Mouse (Mus musculus) right cerebral cortex, postnatal 14 days (tissue): ENCODE data around the gene Myl6.
A peak's percentile ranks its signal among the peaks of the same experiment; 100 is the strongest.
"Not testable (repeated sequence)": the region's sequence is repeated elsewhere in the genome, so short reads cannot be mapped to it uniquely, and the experiment has no call there.

Experiments used
- DNase-seq: peaks from one replicate; pipeline ENCODE4 v3.0.0; 2022

The Myl6 gene

GRCm38 (mm10) chr10:128509203-128509602 lies 15.3 kb upstream of the Myl6 start:
- no peak for DNase-seq

- DNase-seq = no peak
Observed at GRCm38 (mm10) chr10:128508260-128508659, 14.3 kb upstream of the Myl6 start.

DNA sequence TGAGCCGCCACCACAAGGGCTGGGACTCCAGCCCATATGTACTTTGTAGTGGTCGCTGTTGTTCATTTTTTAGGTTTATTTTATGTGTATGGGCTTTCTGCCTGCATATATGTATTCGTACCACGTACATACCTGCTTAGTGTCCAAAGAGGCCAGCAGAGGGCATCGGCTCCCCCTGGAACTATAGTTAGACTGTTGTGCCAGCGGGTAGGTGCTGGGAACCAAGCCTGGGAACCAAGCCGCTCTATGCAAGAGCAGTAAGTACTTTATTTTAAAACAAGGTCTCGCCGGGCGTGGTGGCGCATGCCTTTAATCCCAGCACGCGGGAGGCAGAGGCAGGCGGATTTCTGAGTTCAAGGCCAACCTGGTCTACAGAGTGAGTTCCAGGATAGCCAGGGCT lies 12.0 kb upstream of the Myl6 start:
- no peak for DNase-seq

DNA sequence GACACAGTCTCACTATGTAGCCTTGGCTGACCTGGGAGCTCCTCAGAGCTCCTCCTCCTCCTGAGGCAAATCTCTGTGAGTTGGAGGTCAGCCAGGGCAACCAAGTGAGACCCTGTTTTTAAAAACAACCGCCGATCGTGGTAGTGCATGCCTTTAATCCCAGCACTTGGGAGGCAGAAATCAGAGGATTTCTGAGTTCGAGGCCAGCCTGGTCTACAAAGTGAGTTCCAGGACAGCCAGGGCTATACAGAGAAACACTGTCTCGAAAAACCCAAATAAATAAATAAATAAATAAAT lies 11.4 kb upstream of the Myl6 start:
- not testable (repeated sequence) for DNase-seq

GRCm38 (mm10) chr10:128504641-128505370 lies 10.9 kb upstream of the Myl6 start:
- DNase-seq = no peak

GRCm38 (mm10) chr10:128504012-128504411 lies 10.1 kb upstream of the Myl6 start:
- DNase-seq = no peak

GRCm38 (mm10) chr10:128503532-128503931 lies 9.6 kb upstream of the Myl6 start:
- no peak for DNase-seq

- DNase-seq = no peak
Observed at GRCm38 (mm10) chr10:128502341-128502740, 8.4 kb upstream of the Myl6 start.

DNA sequence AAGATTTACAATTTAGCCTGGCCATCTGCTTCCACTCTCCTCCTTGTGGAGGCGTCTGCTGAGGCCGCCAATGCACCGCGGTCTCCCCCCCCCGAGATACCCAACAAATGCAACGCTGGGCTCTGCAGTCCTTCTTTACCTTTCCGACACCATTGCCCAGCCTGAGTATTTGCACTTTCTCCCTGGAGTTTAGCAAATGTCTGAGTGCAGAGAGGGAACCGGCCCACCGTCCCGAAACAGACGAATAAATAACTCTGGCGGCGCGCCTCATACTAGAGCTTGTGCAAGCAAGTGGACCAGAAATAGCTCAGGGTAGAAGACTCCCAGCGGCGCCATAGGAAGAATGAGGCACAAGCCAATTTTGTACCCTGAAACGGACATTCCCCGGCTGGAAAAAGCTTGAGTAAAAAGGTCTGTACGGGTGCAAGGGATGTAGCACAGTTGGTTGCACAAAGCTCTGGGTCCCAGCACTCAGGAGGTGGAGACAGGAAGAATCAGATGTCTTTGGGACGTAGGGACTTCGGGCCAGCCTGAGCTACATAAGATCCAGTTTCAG lies 5.2 kb upstream of the Myl6 start:
- DNase-seq = peak; percentile 58

DNA sequence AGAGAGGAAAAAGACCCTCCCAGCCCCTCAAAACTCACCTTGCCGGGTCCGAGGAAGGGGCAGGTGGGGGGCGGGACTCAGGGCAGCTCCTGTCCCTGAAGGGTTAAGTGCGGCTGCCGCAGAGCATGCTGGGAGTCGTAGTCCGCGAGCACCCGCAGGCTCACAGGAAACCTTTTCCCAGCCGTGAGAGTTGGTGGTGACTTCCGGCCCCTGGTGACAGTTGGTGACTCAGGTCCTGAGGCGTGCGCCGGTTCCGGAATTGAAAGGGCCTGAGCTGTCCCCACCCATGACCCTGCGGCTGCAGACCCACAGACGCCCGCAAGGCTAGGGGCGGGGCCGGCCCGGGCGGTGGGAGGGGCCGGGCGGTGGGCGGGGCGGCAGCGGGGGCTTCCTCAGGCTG lies 4.6 kb upstream of the Myl6 start, which contains the start of gene Myl6b:
Gene Myl6b, minus strand, starts transcription at position 96 of the 400 bp plus-strand sequence.
- DNase-seq = peak; percentile 95

DNA sequence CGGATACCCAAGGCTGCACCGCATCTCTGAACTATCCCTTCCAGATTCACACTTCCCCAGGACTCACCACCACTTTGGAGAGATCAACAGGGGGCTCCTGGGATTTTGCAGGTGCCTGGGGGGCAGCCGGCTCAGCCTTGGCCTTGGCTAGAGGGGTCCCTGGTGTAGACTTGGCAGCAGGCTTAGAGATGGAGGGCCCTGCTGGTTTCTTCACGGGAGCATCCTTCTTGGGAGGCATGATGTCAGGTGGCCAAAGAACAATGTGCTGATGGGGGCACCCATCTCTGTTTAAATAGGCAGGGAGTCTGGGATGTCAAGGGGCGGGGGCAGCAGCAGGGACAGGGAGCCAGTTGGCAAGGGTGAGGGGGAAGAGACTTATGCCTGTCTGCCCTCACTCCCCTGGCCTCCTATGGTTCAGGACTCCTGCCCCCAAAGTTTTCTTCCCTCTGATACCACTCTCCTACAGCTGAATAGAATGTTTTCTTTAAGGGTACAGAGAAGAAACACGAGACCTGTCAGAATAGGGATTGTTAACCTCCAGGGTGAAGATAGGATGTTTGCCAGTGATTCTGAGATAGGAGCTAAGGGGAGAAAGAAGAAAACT lies 3.3 kb upstream of the Myl6 start:
- no peak for DNase-seq

GRCm38 (mm10) chr10:128496509-128497077 lies 2.6 kb upstream of the Myl6 start:
- no peak for DNase-seq

GRCm38 (mm10) chr10:128495903-128496302 lies 2.0 kb upstream of the Myl6 start:
- DNase-seq = no peak

DNA sequence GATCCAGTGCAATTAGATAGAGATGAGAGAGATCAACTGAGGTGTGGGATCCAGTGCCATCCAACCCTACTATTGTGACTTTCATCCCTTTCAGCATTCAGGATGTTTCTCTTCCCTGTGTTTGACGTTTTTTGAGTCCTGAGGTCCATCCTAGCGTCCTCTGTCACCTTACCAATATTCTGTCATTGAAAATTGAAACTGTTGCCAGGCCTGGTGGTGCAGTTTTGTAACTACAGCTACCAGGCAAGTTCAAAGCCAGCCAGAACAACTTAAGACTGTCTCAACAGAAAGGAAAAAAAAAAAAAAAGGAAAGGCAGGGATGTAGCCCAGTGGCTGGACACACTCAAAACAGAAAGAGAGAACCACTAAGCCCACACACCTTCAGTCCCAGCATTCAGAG lies 1.3 kb upstream of the Myl6 start:
- no peak for DNase-seq

DNA sequence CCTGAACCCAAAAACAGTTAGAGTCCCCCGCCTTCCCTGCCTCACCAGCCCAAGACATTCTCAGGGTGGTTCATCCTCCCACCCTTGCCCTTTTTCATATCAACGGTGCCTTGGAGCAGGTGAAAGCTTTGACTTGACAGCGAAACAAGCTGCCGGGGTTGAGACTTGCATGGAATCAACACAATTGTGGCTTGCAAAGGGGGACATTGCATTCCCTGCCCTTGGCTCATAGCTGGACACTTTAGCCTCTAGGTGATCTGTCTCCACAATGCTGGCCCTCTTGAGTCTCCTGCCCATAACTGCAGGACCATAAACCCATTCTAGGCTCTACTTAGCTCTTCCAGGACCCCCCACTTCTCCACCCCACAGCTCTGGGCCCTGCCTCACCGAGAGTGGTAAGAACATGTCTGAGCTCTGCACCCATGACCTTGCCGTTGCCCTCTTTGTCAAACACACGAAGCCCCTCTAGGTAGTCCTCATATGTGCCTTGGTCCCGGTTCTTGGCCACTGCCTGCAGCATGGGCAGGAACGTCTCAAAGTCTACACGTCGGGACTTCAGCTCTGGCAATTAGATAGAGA lies 811 bp upstream of the Myl6 start:
- DNase-seq = no peak

DNA sequence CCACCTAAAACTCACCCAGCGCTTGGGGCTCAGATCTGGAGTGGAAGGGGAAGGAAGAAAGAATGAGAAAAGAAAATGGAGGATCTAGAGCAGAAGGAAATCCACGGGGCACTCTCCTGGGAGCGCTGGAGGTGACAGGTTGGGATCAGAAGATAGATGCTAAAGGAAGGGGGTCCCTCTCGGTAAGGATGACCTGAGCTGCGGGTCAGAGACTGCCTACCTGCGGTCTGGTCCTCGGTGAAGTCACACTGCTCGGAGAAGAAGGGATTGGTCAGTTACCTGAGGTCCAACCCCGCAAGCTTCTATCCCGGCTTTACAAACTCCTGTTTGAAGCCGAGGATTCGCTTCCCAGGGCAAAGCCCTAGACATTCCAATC lies 638 bp downstream of the Myl6 start:
- DNase-seq = no peak

DNA sequence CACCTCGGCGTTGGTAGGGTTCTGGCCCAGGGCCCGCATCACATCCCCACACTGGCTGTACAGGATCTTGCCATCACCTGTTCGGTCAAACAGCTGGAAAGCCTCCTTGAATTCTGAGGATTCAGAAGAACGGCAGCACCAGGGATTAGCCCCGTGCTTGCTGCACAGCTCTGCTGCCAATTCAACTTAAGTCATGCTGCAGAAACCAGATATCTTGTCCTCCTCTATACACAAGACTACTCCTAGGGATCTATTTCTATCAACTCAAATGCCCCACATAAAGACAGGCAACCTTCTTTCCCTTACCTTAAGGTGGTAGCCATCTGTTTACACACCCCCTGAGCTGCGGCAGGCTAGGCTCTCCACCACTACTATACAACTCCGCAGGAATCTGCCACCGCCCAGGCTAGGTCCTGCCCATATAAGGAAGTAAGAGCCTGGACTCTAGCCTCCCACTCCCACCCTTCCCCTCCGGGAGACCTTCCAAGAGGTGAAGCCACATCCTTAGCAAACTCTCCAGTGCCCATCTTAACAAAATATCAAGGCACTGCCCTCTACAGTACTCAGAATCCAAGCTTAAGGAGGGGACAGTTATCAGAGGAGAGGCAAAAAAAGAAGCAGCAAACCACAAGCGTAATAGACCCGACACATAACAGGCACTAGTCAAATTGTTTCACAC lies 1.2 kb downstream of the Myl6 start:
- peak; percentile 60 for DNase-seq

GRCm38 (mm10) chr10:128492051-128492450 lies 1.9 kb downstream of the Myl6 start:
- DNase-seq = not testable (repeated sequence)

GRCm38 (mm10) chr10:128491495-128491894 lies 2.5 kb downstream of the Myl6 start:
- no peak for DNase-seq

DNA sequence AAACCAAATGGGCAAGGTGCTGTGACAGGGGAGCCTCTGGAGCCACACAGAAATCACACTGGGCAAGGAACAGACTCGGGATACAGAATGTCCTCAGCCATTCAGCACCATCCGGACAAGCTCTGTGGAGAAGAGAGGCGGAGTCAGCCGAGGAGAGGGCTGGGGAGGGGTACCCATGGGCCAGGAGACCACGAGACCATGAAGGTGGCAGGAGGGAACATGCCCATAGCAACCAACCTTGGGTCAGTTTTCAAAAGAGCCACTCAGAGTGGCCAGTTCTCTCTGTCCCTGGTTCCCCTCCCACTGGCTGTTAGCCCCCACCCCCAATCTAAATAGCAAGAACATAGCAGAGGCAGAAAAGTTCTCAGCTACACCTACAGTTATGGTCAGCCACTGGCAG lies 3.0 kb downstream of the Myl6 start:
- no peak for DNase-seq

GRCm38 (mm10) chr10:128490232-128490631 lies 3.7 kb downstream of the Myl6 start:
- DNase-seq = no peak

GRCm38 (mm10) chr10:128489785-128490184 lies 4.2 kb downstream of the Myl6 start:
- DNase-seq = no peak

GRCm38 (mm10) chr10:128489380-128489779 lies 4.6 kb downstream of the Myl6 start:
- no peak for DNase-seq
